Mouse (Mus musculus) erythroblast, embryonic 14.5 days (primary cell): ENCODE measurements around the gene Wfdc1. TPM values are rescaled to one million over a fixed set of nuclear protein-coding genes. Genes with fewer than 3 reads are reported as not detected.

ENCODE experiments used
- H3K27me3 ChIP-seq: 2 replicates; pipeline ENCODE4 v1.6.1; 2012; ENCODE audit warnings: inconsistent platforms; ENCODE audit not compliant: control insufficient read depth
- H3K36me3 ChIP-seq: 2 replicates; pipeline ENCODE4 v1.6.1; 2012; ENCODE audit warnings: mild to moderate bottlenecking, inconsistent platforms; ENCODE audit not compliant: control insufficient read depth
- H3K4me1 ChIP-seq: 2 replicates; pipeline ENCODE4 v1.6.1; 2012; ENCODE audit warnings: inconsistent platforms; ENCODE audit not compliant: control insufficient read depth
- H3K4me3 ChIP-seq: replicated peaks from 2 replicates; pipeline ENCODE3; 2012; ENCODE audit warnings: moderate library complexity, mild to moderate bottlenecking, inconsistent platforms
- H3K9me3 ChIP-seq: 2 replicates; pipeline ENCODE4 v1.6.1; 2012; ENCODE audit warnings: low read length, inconsistent platforms, mixed read lengths; ENCODE audit not compliant: control insufficient read depth
- GATA1 ChIP-seq: IDR thresholded peaks from 2 replicates; pipeline ENCODE4 v1.6.1; 2012; ENCODE audit warnings: low read length, inconsistent platforms, mixed read lengths
- TAL1 ChIP-seq: IDR thresholded peaks from 3 replicates; pipeline ENCODE4 v1.6.1; 2012; ENCODE audit warnings: low read length, inconsistent platforms, mixed read lengths
- polyA plus RNA-seq: library from polyadenylated mRNA; stranded (reverse); fragments of >175 nt; gene quantifications from 2 replicates; pipeline ENCODE4 v1.2.3, GENCODE M21; 2012

Wfdc1 gene
- polyA plus RNA-seq, 1 experiment, result not detected

DNA sequence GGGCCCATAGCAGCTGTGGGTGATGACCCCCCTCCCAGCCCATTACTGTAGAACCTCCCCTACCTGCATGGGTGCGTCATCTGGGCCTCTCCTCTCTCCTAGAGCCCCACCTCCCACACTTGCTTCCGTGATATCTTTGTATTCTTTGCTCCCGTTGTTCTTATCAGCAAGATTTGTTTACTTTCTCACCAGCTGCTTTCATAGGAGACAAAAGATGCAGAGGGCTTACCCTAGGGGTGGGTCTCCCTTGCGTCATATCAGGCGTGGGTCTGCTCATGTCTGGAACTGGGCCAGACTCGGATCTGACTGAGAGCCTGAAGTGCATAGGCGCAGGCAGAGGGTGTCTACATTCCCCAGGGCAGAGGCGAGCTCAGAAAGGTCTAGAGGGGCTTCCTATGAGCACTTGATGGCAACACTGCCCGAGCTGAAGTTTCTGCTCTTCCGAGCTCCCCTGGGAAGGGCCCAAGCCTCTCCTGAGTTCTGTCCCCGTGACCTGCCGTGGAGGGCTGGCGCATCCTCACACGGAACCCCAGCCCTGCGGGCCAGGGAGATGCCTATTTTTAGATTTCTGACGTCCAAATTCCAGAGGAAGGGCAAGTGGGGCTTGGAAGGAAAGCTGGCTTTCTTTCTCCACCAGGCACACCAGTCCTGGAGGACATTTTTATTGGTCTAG, 4.4 kb downstream of the Wfdc1 start:
- TF ChIP-seq TAL1, result no peak
- no peak for TF ChIP-seq GATA1
- H3K27me3 ChIP-seq, result peaks cover 9% of the 10 kb centered on the region

GRCm38 (mm10) chr8:119673976-119674555, 7.9 kb downstream of the Wfdc1 start:
- Histone ChIP-seq H3K27me3 (no peaks in the 10 kb centered on the region), H3K4me1 (peaks cover 3% of the 10 kb centered on the region), H3K36me3 (no peaks in the 10 kb centered on the region), H3K4me3 (no peak overlapping the region), H3K9me3 (no peaks in the 10 kb centered on the region)
- TF ChIP-seq TAL1, result no peak

More for the DNA sequence above, 4.4 kb downstream of the Wfdc1 start:
- no peaks in the 10 kb centered on the region for H3K36me3 ChIP-seq
- no peaks in the 10 kb centered on the region for H3K4me1 ChIP-seq
- H3K4me3 ChIP-seq, result no peak overlapping the region
- H3K9me3 ChIP-seq, result no peaks in the 10 kb centered on the region

GRCm38 (mm10) chr8:119675457-119675856, 9.3 kb downstream of the Wfdc1 start:
- H3K27me3 ChIP-seq, result no peaks in the 10 kb centered on the region; the same call in 1 of the 2 replicates
- no peak for TF ChIP-seq TAL1
- TF ChIP-seq GATA1, result no peak
- no peak overlapping the region for H3K4me3 ChIP-seq
- no peaks in the 10 kb centered on the region for H3K9me3 ChIP-seq
- peaks cover 3% of the 10 kb centered on the region for H3K4me1 ChIP-seq
- no peaks in the 10 kb centered on the region for H3K36me3 ChIP-seq

DNA sequence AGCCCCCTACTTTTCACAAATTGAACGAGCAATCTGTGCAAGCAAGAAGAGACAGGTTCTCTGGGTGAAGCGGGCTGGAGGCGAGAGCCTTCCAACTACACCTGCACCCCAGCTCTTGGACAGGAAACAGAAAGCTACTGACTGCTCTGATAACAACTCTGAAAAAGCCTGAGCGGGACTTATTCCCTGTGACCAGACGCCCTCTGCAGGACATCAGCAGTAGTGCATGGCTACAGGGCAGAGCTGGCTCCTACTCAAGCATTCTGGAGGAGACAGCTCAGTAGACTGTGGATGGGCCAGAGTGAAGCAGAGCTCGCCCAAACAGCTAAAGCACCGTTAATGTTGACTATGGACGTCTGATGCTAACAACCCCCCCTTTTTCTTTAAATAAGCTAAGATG, 10.2 kb downstream of the Wfdc1 start:
- Histone ChIP-seq H3K4me3 (no peak overlapping the region), H3K36me3 (no peaks in the 10 kb centered on the region), H3K4me1 (peaks cover 3% of the 10 kb centered on the region), H3K9me3 (no peaks in the 10 kb centered on the region), H3K27me3 (peaks cover 2% of the 10 kb centered on the region; the same call in 1 of the 2 replicates)
- TF ChIP-seq TAL1 (no peak), GATA1 (no peak)

DNA sequence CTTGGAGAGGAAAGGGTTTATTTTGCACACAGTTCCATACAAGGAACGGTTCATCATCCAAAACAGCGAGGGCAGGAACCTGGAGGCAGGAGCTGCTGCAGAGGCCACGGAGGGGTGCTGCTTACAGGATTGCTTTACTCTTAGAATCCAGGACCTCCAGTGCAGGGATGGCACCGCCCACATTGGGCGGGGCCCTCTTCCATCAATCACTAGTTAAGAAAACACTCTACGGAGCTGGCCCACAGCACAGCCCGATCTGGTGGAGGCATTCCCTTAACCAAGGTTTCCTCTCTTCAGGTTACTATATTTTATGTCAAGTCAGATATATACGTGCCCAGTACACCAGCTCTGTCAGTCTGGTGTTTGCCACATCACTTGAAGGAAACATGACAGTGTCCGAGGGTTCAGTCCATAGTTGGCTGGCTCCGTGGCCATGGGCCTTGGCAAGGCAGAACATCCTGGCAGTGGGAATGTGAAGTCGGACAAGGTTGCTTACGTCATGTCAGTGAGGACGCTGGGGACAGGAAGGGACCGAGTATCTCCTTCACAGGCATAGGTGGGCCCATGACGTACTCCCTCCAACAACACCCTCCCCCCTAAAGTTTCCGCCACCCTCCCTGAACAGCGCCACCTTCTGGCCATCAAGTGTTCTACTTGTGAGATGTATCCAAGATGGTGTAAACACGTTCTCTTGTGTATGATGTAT, 12.1 kb downstream of the Wfdc1 start:
- Histone ChIP-seq H3K9me3 (no peaks in the 10 kb centered on the region), H3K4me3 (peak overlapping the region; percentile 6), H3K36me3 (no peaks in the 10 kb centered on the region), H3K4me1 (peaks cover 3% of the 10 kb centered on the region), H3K27me3 (peaks cover 2% of the 10 kb centered on the region; the same call in 1 of the 2 replicates)
- no peak for TF ChIP-seq TAL1
- no peak for TF ChIP-seq GATA1

DNA sequence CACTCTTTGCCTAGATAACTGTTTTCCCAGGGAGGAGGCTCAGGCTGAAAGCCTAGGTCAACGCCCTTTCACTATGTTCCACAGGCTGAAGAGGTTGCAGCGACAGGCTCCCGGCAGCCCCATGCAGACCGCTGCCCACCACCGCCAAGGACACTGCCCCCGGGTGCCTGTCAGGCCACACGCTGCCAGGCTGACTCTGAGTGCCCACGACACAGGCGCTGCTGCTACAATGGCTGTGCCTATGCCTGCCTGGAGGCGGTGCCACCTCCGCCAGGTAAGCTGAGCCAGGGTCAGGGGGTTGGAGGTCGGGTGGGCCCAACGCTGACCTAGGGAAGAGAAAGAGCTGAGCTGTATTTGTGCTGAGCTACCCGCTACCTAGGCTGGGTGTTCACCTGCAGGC, 13.0 kb downstream of the Wfdc1 start:
- TF ChIP-seq GATA1, result no peak
- no peak for TF ChIP-seq TAL1
- H3K4me3 ChIP-seq, result no peak overlapping the region
- no peaks in the 10 kb centered on the region for H3K36me3 ChIP-seq
- H3K4me1 ChIP-seq, result peaks cover 3% of the 10 kb centered on the region
- H3K9me3 ChIP-seq, result no peaks in the 10 kb centered on the region
- peaks cover 2% of the 10 kb centered on the region; the same call in 1 of the 2 replicates for H3K27me3 ChIP-seq

DNA sequence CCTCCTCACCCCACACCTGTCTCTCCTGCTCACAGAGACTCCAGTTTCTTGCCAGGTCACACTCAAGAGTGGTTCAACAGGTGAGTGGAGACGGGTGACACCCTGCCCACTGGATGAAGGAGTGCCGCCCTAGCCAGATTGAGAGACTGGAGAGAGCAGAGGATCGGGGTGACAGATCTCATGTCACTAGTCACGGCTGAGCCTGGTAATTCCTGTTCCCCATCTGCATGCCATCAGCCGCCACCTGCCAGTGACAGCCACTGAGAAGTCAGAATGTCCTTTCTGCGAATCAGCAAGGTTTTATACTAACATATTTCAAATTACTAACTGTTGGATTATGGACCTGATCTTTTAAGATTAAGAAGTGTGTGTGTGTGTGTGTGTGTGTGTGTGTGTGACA, 24.4 kb downstream of the Wfdc1 start:
- H3K27me3 ChIP-seq, result no peaks in the 10 kb centered on the region
- H3K9me3 ChIP-seq, result no peaks in the 10 kb centered on the region
- H3K4me1 ChIP-seq, result no peaks in the 10 kb centered on the region
- no peaks in the 10 kb centered on the region for H3K36me3 ChIP-seq
- H3K4me3 ChIP-seq, result no peak overlapping the region
- no peak for TF ChIP-seq TAL1
- TF ChIP-seq GATA1, result no peak

- no peaks in the 10 kb centered on the region for H3K27me3 ChIP-seq
- no peak for TF ChIP-seq GATA1
- no peak for TF ChIP-seq TAL1
- H3K9me3 ChIP-seq, result no peaks in the 10 kb centered on the region
- H3K4me3 ChIP-seq, result no peak overlapping the region
- H3K4me1 ChIP-seq, result no peaks in the 10 kb centered on the region
- no peaks in the 10 kb centered on the region for H3K36me3 ChIP-seq
These were observed 25.8 kb downstream of the Wfdc1 start for GRCm38 (mm10) chr8:119691989-119692388.

DNA sequence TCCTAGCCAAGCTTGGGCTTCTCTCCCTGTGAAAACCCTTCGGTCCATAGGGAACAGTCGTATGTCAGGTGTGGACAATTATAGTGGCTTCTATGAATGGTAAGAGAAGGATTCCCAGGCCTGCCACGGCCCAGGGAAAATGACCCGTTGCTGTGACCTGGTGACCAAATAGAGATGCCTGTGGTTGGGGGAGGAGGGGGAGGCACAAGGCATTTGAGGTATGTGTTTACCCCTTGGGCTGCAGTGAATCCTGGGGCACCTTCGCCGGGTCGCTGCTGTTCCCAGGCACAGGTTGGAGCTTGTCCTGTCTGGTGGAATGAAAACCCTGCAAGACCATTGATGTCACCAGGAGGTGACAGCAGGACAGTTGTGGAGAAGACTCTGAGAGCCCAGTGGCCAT, 28.5 kb downstream of the Wfdc1 start:
- H3K4me1 ChIP-seq, result no peaks in the 10 kb centered on the region
- H3K27me3 ChIP-seq, result peaks cover 16% of the 10 kb centered on the region
- TF ChIP-seq TAL1 (no peak), GATA1 (no peak)
- no peaks in the 10 kb centered on the region for H3K9me3 ChIP-seq
- H3K4me3 ChIP-seq, result no peak overlapping the region
- H3K36me3 ChIP-seq, result no peaks in the 10 kb centered on the region
